Mouse (Mus musculus) E14TG2a.4 (cell line): Measurements from ENCODE around the gene Aqp5.

ENCODE experiments used
- H3K27me3 ChIP-seq: 2 replicates; pipeline ENCODE4 v1.6.1; 2014; ENCODE audit warnings: low read length, control low read depth; ENCODE audit not compliant: insufficient read depth
- H3K36me3 ChIP-seq: 2 replicates; pipeline ENCODE4 v1.6.1; 2014; ENCODE audit warnings: low read length, control low read depth; ENCODE audit not compliant: insufficient read depth
- H3K4me1 ChIP-seq: replicated peaks from 2 replicates; pipeline ENCODE4 v1.6.1; 2014; ENCODE audit warnings: low read depth, low read length, control low read depth
- H3K4me3 ChIP-seq: replicated peaks from 2 replicates; pipeline ENCODE4 v1.5.1; 2014; ENCODE audit warnings: mild to moderate bottlenecking, low read length
- H3K9me3 ChIP-seq: 2 replicates; pipeline ENCODE4 v1.6.1; 2014; ENCODE audit warnings: low read length, control low read depth
- CTCF ChIP-seq: conservative IDR thresholded peaks from 2 replicates; pipeline ENCODE4 v1.5.1; 2014; ENCODE audit warnings: low read length
- NANOG ChIP-seq: IDR thresholded peaks from 2 replicates; pipeline ENCODE4 v1.6.1; 2014; ENCODE audit warnings: borderline replicate concordance, low read length, mixed read lengths
- POU5F1 ChIP-seq: IDR thresholded peaks from 2 replicates; pipeline ENCODE4 v1.6.1; 2014; ENCODE audit warnings: low read length, borderline replicate concordance

Gene Aqp5

GRCm38 (mm10) chr15:99637405-99638123, 47.0 kb downstream of the Aqp5 start:
- Histone ChIP-seq H3K36me3 (peaks cover 98% of the 10 kb centered on the region), H3K4me1 (peaks cover 31% of the 10 kb centered on the region), H3K9me3 (no peaks in the 10 kb centered on the region), H3K27me3 (no peaks in the 10 kb centered on the region), H3K4me3 (no peak overlapping the region)
- TF ChIP-seq NANOG (no peak), POU5F1 (no peak)

GRCm38 (mm10) chr15:99638124-99638485, 47.5 kb downstream of the Aqp5 start:
- TF ChIP-seq POU5F1 (no peak), NANOG (no peak), CTCF (no peak)
- Histone ChIP-seq H3K4me1 (peaks cover 34% of the 10 kb centered on the region), H3K27me3 (no peaks in the 10 kb centered on the region), H3K4me3 (no peak overlapping the region), H3K36me3 (peaks cover 96% of the 10 kb centered on the region), H3K9me3 (no peaks in the 10 kb centered on the region)

- no peaks in the 10 kb centered on the region for H3K27me3 ChIP-seq
- H3K4me3 ChIP-seq, result no peak overlapping the region
- H3K9me3 ChIP-seq, result no peaks in the 10 kb centered on the region
- no peak for TF ChIP-seq NANOG
- TF ChIP-seq POU5F1, result no peak
- no peak for TF ChIP-seq CTCF
- peaks cover 67% of the 10 kb centered on the region for H3K36me3 ChIP-seq
- H3K4me1 ChIP-seq, result peaks cover 62% of the 10 kb centered on the region
Observed at GRCm38 (mm10) chr15:99642622-99643021, 52.0 kb downstream of the Aqp5 start.

- no peak overlapping the region for H3K4me3 ChIP-seq
- H3K9me3 ChIP-seq, result no peaks in the 10 kb centered on the region
- H3K27me3 ChIP-seq, result no peaks in the 10 kb centered on the region
- no peak for TF ChIP-seq CTCF
- TF ChIP-seq NANOG, result no peak
- TF ChIP-seq POU5F1, result no peak
- H3K4me1 ChIP-seq, result peaks cover 69% of the 10 kb centered on the region
- peaks cover 61% of the 10 kb centered on the region for H3K36me3 ChIP-seq
Observed at GRCm38 (mm10) chr15:99643832-99644231, 53.2 kb downstream of the Aqp5 start.
